Mouse (Mus musculus) embryonic facial prominence, embryonic 12.5 days (tissue): ENCODE results near the gene Hist1h3e. TPM values are rescaled to one million over a fixed set of nuclear protein-coding genes. Genes with fewer than 3 reads are reported as not detected.
A peak's percentile ranks its signal among the peaks of the same experiment; 100 is the strongest.
"Not testable (repeated sequence)": the region's sequence is repeated elsewhere in the genome, so short reads cannot be mapped to it uniquely, and the experiment has no call there.

Source experiments
- ATAC-seq: fragments of 200-750 bp; cut with Nextera tagmentation; 2 replicates; pipeline ENCODE4 v1.8.0; 2017; ENCODE audit not compliant: insufficient number of reproducible peaks, insufficient read depth, low FRiP score, low TSS enrichment
- H3K27ac ChIP-seq: fragments of 300-500 bp; sonication (generic); 2 replicates; pipeline ENCODE4 v1.5.1; 2016; ENCODE audit warnings: mild to moderate bottlenecking
- H3K27me3 ChIP-seq: fragments of 300-500 bp; sonication (generic); 2 replicates; pipeline ENCODE4 v1.6.1; 2016; ENCODE audit warnings: mild to moderate bottlenecking, moderate library complexity
- H3K36me3 ChIP-seq: fragments of 300-500 bp; sonication (generic); 2 replicates; pipeline ENCODE4 v1.6.1; 2016; ENCODE audit warnings: mild to moderate bottlenecking
- H3K4me1 ChIP-seq: fragments of 300-500 bp; sonication (generic); 2 replicates; pipeline ENCODE4 v1.6.1; 2016
- H3K4me2 ChIP-seq: fragments of 300-500 bp; sonication (generic); replicated peaks from 2 replicates; pipeline ENCODE4 v1.6.1; 2016; ENCODE audit warnings: mild to moderate bottlenecking, moderate library complexity
- H3K4me3 ChIP-seq: fragments of 300-500 bp; sonication (generic); 2 replicates; pipeline ENCODE4 v1.5.1; 2016; ENCODE audit warnings: mild to moderate bottlenecking
- H3K9ac ChIP-seq: fragments of 300-500 bp; sonication (generic); 2 replicates; pipeline ENCODE4 v1.6.1; 2016; ENCODE audit warnings: mild to moderate bottlenecking, moderate library complexity
- H3K9me3 ChIP-seq: fragments of 300-500 bp; sonication (generic); 2 replicates; pipeline ENCODE4 v1.6.1; 2016; ENCODE audit warnings: mild to moderate bottlenecking, moderate library complexity
- WGBS: fragments of 180-500 bp; shearing (Covaris S2); methylation state at CpG from one replicate; pipeline ENCODE4 v1.1.7; 2016; 5-methylcytosine and 5-hydroxymethylcytosine counted together
- polyA plus RNA-seq: library from polyadenylated mRNA; unstranded; fragments of >200 nt; fragmentation: Nextera tagmentation; extraction: Ambion mirVana; gene quantifications from 2 replicates; pipeline ENCODE4 v1.2.1, GENCODE M21; 2016

Hist1h3e gene
- polyA plus RNA-seq, 1 experiment from 2014 or later = 9.5 TPM

- no peak overlapping the region for H3K9ac ChIP-seq
- ATAC-seq = no peak
- H3K36me3 ChIP-seq = no peaks in the 10 kb centered on the region
- H3K27me3 ChIP-seq = no peaks in the 10 kb centered on the region
- no peak overlapping the region for H3K4me2 ChIP-seq
- H3K27ac ChIP-seq = no peak overlapping the region
- H3K9me3 ChIP-seq = no peaks in the 10 kb centered on the region
- 69% methylated on average over 5 of the region's 5 CpGs for WGBS
- H3K4me3 ChIP-seq = no peak overlapping the region
- peaks cover 5% of the 10 kb centered on the region; the same call in 1 of the 2 replicates for H3K4me1 ChIP-seq
Observed at GRCm38 (mm10) chr13:23593051-23593770, 31.0 kb upstream of the Hist1h3e start.

DNA sequence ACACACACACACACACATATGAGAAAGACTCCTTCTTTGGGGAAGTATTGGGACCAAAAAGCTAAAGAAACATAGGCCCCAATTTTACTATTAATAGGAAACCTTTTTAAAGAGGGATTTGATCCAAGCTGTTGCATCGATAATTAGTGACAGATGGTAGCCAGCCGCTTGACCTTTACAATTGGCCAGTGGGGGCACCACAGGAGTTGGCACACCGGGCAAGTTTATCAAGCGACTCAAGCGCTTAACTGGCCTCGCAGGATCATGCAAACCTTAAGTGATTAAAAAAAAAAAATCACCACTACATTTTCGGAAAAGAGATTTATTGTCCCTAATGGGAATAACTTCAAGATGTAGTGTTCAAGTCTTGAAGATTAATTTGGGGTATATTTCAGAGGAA is 30.4 kb upstream of the Hist1h3e start:
- Histone ChIP-seq H3K4me3 (no peak overlapping the region), H3K9me3 (no peaks in the 10 kb centered on the region), H3K27me3 (no peaks in the 10 kb centered on the region), H3K4me1 (peaks cover 5% of the 10 kb centered on the region; the same call in 1 of the 2 replicates), H3K36me3 (no peaks in the 10 kb centered on the region), H3K4me2 (no peak overlapping the region), H3K27ac (no peak overlapping the region), H3K9ac (no peak overlapping the region)
- ATAC-seq = no peak
- WGBS = 72% methylated on average over 7 of the region's 7 CpGs

GRCm38 (mm10) chr13:23591886-23592285 is 29.7 kb upstream of the Hist1h3e start:
- H3K27me3 ChIP-seq, H3K36me3 ChIP-seq, H3K27ac ChIP-seq, H3K4me3 ChIP-seq, ATAC-seq, H3K9ac ChIP-seq, H3K9me3 ChIP-seq, H3K4me1 ChIP-seq, H3K4me2 ChIP-seq: not testable (repeated sequence)
- 94% methylated on average over 7 of the region's 7 CpGs for WGBS

- H3K36me3 ChIP-seq = no peaks in the 10 kb centered on the region
- H3K27me3 ChIP-seq = no peaks in the 10 kb centered on the region
- H3K4me1 ChIP-seq = peaks cover 8% of the 10 kb centered on the region; the same call in 1 of the 2 replicates
- H3K9me3 ChIP-seq = no peaks in the 10 kb centered on the region
- H3K4me3 ChIP-seq = no peak overlapping the region
- no peak for ATAC-seq
- H3K4me2 ChIP-seq = no peak overlapping the region
- H3K27ac ChIP-seq = no peak overlapping the region
- H3K9ac ChIP-seq = no peak overlapping the region
- 90% methylated on average over 7 of the region's 7 CpGs for WGBS
Observed at GRCm38 (mm10) chr13:23591206-23591605, 29.0 kb upstream of the Hist1h3e start.

DNA sequence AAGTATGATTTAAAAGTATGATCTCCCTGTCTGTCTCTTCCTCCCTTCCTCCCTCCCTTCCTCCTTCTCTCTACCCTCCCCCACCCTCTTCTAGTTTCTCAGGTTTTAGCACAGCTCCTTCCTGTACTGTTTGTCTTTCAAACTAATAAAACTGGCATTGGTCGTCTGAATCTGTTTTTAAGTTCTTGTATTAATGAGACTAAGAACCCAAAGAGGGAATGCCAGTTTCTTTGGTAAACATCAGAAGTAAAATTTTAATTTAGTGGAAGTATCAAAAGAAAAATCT is 24.7 kb upstream of the Hist1h3e start:
- Histone ChIP-seq H3K9ac (0 out of 2 replicates have a peak overlapping the region, but pooled peaks have one; percentile 37), H3K36me3 (no peaks in the 10 kb centered on the region), H3K27ac (peak overlapping the region; percentile 94), H3K9me3 (no peaks in the 10 kb centered on the region), H3K27me3 (no peaks in the 10 kb centered on the region), H3K4me2 (peak overlapping the region; percentile 74), H3K4me1 (peaks cover 24% of the 10 kb centered on the region), H3K4me3 (peak overlapping the region; percentile 19)
- ATAC-seq = no peak
- WGBS = 5% methylated on average over 1 of the region's 1 CpGs

GRCm38 (mm10) chr13:23586099-23586939 is 24.1 kb upstream of the Hist1h3e start:
- 2% methylated on average over 22 of the region's 22 CpGs for WGBS
- Histone ChIP-seq H3K4me3 (peak overlapping the region; percentile 19), H3K27ac (peak overlapping the region; percentile 94), H3K4me1 (peaks cover 24% of the 10 kb centered on the region), H3K9ac (peak overlapping the region; percentile 37; the same call in 1 of the 2 replicates), H3K9me3 (no peaks in the 10 kb centered on the region), H3K36me3 (no peaks in the 10 kb centered on the region), H3K4me2 (peak overlapping the region; percentile 74), H3K27me3 (no peaks in the 10 kb centered on the region)
- no peak for ATAC-seq

- not testable (repeated sequence) for H3K27me3 ChIP-seq, H3K9me3 ChIP-seq, H3K36me3 ChIP-seq
- ATAC-seq = peak; percentile 88
- Histone ChIP-seq H3K4me3 (peak overlapping the region; percentile 45), H3K4me2 (peak overlapping the region; percentile 74), H3K9ac (peak overlapping the region; percentile 66), H3K4me1 (peaks cover 24% of the 10 kb centered on the region), H3K27ac (peak overlapping the region; percentile 98)
- 0% methylated on average over 29 of the region's 36 CpGs for WGBS
Observed at GRCm38 (mm10) chr13:23585442-23586098, 23.4 kb upstream of the Hist1h3e start.

- Histone ChIP-seq H3K27me3 (no peaks in the 10 kb centered on the region), H3K4me3 (peak overlapping the region; percentile 45), H3K9ac (peak overlapping the region; percentile 66), H3K9me3 (no peaks in the 10 kb centered on the region), H3K4me1 (peaks cover 24% of the 10 kb centered on the region), H3K4me2 (peak overlapping the region; percentile 74), H3K27ac (peak overlapping the region; percentile 98), H3K36me3 (no peaks in the 10 kb centered on the region)
- no peak for ATAC-seq
- WGBS = under 1% methylated on average over 21 of the region's 21 CpGs
Observed at GRCm38 (mm10) chr13:23585029-23585441, 22.9 kb upstream of the Hist1h3e start.

DNA sequence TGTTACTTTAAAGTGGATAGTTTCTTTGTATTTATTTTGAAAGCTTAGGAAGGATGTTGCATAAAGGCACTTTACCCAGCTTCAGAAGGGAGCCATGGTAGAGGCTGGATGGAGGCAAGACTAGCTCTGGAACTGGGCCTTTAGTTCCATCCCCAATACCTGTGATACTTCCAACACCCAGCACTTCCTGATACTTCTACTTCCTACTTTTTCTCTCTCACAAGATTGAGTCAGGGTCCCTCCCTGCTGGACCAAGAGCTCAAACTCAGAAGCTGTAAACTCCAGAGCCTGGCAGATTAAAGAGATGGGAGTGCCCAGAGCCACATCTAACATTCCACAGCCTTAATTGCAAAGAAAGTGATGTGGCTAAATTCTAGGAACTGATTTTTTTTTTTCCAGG is 22.2 kb upstream of the Hist1h3e start:
- no peaks in the 10 kb centered on the region for H3K27me3 ChIP-seq
- H3K4me1 ChIP-seq = peaks cover 24% of the 10 kb centered on the region
- H3K27ac ChIP-seq = peak overlapping the region; percentile 98
- H3K9me3 ChIP-seq = no peaks in the 10 kb centered on the region
- peak overlapping the region; percentile 74 for H3K4me2 ChIP-seq
- H3K36me3 ChIP-seq = no peaks in the 10 kb centered on the region
- H3K4me3 ChIP-seq = peak overlapping the region; percentile 45
- ATAC-seq = no peak
- H3K9ac ChIP-seq = peak overlapping the region; percentile 66

DNA sequence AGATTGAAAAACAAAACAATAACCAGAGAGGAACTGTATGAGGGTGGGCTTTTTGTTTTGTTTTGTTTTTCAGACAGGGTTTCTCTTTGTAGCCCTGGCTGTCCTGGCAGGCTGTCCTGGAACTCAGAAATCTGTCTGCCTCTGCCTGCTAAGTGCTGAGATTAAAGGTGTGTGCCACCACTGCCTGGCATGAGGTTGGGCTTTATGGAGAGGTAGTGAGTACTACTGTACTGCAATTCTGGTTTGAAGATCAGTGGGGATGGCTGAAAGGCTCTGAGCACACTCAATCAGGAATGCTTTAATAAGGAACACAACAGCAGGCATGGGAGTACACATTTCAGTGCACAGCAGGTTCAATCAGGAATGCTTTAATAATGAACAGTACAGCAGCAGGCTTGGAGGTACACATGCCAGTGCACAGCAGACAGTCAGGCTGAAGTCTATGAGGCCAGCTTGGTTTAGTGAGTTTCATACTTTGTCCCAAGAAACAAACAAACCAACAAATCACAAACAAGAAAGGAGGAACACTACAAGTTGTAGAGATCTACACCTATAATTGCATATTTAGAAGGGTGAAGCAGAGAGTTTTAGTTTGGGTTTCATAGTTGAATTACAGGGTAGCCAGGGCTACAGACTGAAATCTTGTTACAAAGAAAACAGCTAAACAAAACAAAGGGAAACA is 21.4 kb upstream of the Hist1h3e start:
- Histone ChIP-seq H3K4me2 (peak overlapping the region; percentile 13; the same call in 1 of the 2 replicates), H3K9ac (no peak overlapping the region), H3K27ac (peak overlapping the region; percentile 92), H3K4me1 (peaks cover 24% of the 10 kb centered on the region), H3K4me3 (no peak overlapping the region), H3K36me3 (no peaks in the 10 kb centered on the region), H3K9me3 (no peaks in the 10 kb centered on the region), H3K27me3 (no peaks in the 10 kb centered on the region)
- no peak for ATAC-seq

GRCm38 (mm10) chr13:23582219-23583056 is 20.3 kb upstream of the Hist1h3e start:
- WGBS = 3% methylated on average over 6 of the region's 6 CpGs
- peak overlapping the region; percentile 53 for H3K4me3 ChIP-seq
- H3K9me3 ChIP-seq = no peaks in the 10 kb centered on the region
- no peaks in the 10 kb centered on the region for H3K27me3 ChIP-seq
- H3K27ac ChIP-seq = peak overlapping the region; percentile 92
- no peak for ATAC-seq
- peaks cover 24% of the 10 kb centered on the region for H3K4me1 ChIP-seq
- H3K36me3 ChIP-seq = no peaks in the 10 kb centered on the region
- H3K9ac ChIP-seq = peak overlapping the region; percentile 73
- peak overlapping the region; percentile 89 for H3K4me2 ChIP-seq
